Mouse (Mus musculus) megakaryocyte, embryonic 14.5 days (primary cell): ENCODE results near the gene Rnpepl1.

ENCODE experiments used
- FLI1 ChIP-seq: IDR thresholded peaks from 2 replicates; pipeline ENCODE4 v1.6.1; 2012; ENCODE audit warnings: low read length, inconsistent platforms, mixed read lengths
- GATA1 ChIP-seq: IDR thresholded peaks from 3 replicates; pipeline ENCODE4 v1.6.1; 2012; ENCODE audit warnings: mixed read lengths, low read length, inconsistent platforms, borderline replicate concordance

GRCm38 (mm10) chr1:92939746-92940145 is 29.2 kb downstream of the Rnpepl1 start:
- TF ChIP-seq GATA1, result no peak
- TF ChIP-seq FLI1, result no peak
